Mouse (Mus musculus) lung, adult 18-20 months (tissue): ENCODE measurements around the gene Vmn2r12.
A peak's percentile ranks its signal among the peaks of the same experiment; 100 is the strongest.
"Not testable (repeated sequence)": the region's sequence is repeated elsewhere in the genome, so short reads cannot be mapped to it uniquely, and the experiment has no call there.

Experiments used
- DNase-seq, 2 experiments: peaks; one replicate each; pipeline ENCODE4 v3.0.0; 2022; ENCODE audit warnings: mixed read lengths in 2 of 2

The Vmn2r12 gene

DNA sequence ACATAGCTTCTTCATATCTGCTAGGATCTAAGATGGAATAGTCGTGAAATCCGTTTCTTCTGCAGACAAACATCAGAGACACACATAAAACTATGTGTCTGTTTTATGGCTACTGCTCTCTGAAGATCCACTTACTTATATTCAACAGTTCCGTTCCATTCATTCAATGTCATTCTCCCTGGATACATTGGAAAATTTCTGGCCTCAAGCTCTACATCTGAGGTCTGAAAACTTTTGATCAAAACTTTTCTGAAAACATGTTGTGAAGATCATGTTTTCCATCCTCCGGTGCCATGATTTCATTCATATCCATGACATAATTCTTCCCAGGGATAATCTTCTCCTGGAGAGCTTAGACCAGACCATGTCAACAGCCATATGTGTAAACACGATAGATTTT is at the start of gene Vmn2r12:
Gene Vmn2r12 (minus strand): TSS at position 101 of the 400 bp plus-strand sequence.
- not testable (repeated sequence) for DNase-seq

DNA sequence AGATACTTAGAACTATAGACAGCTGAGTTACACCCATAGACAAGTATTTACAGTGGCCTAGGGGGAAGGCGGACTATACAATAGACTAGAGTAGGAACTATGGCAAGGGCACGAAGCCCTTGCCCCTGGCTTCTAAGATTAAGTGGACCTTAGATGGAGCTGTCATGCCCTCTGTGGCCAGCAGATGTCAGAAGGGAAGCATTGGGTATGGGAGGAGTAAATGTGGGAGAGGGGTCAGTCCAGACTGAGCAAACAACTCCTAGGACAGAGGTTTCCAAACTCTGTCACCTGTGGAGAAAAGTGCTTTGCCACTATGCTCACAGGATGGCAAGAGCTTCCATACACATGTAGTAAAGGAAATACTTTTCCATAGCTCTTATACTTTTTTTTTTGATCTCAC is 41.8 kb upstream of the Vmn2r12 start:
- DNase-seq, result peak in 1 of 2 experiments; percentile 5

GRCm38 (mm10) chr5:109136731-109137130 is 39.0 kb upstream of the Vmn2r12 start:
- no peak for DNase-seq

DNA sequence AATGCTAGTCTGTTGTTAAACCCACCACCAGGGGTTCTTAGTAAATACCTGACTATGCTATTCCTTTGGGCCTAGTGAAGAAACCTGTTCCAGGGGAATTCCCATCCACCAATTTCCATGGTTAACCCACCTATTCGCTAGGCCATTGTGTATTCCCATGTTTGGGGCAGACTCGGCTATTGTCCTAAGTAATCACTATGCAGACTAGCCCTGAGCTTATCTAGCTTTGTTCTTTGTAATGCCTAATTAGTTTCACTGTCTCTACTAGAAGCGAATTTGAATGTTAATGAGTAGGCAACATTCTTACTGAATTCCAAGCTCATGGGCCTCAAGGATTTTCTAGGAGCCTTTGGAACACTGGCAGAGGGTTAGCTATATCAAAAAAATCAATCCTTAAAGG is 1.3 kb downstream of the Vmn2r12 start:
- not testable (repeated sequence) for DNase-seq

- DNase-seq, result peak; percentile 3 to 10
These were observed 25.7 kb downstream of the Vmn2r12 start for GRCm38 (mm10) chr5:109072016-109072415.

- DNase-seq, result not testable (repeated sequence)
These were observed 38.3 kb downstream of the Vmn2r12 start, which contains the start of gene Vmn2r11 for GRCm38 (mm10) chr5:109059469-109059868. Vmn2r11 (minus strand) TSS chr5:109059569.

DNA sequence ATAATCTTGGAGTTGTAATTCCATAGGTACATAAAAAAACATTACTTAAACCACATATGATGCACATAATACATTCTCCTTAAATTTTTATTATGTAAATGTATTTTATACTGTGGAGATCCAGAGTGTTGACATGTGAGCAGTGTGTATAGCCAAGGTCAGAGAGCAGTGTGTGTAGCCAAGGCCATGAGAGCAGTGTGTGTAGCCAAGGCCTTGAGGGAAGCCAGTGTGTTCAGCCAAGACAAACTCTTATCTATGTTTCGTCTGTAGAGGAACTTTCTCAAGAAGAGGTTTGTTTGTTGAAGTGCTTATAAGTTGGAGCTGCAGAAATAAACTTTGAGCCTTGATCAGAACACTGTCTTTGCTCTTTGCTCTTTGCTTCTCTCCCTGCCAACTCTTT is 42.5 kb downstream of the Vmn2r12 start:
- DNase-seq, result peak; percentile 6 to 19
